Mouse (Mus musculus) stomach, embryonic 14.5 days (tissue): ENCODE results near the gene Dld. TPM values are rescaled to one million over a fixed set of nuclear protein-coding genes. Genes with fewer than 3 reads are reported as not detected.

Experiments
- ATAC-seq: fragments of 200-750 bp; cut with Nextera tagmentation; 2 replicates; pipeline ENCODE4 v1.8.0; 2017; ENCODE audit warnings: low read depth, moderate TSS enrichment; ENCODE audit not compliant: insufficient number of reproducible peaks, insufficient read depth, low FRiP score
- H3K27ac ChIP-seq: fragments of 300-500 bp; sonication (generic); 2 replicates; pipeline ENCODE4 v1.5.1; 2014; ENCODE audit warnings: mild to moderate bottlenecking, low read length, moderate library complexity, mixed read lengths
- H3K27me3 ChIP-seq: fragments of 300-500 bp; sonication (generic); 2 replicates; pipeline ENCODE4 v1.6.1; 2014; ENCODE audit warnings: low read length, control low read depth, mixed read lengths; ENCODE audit not compliant: control insufficient read depth, insufficient read depth
- H3K36me3 ChIP-seq: fragments of 300-500 bp; sonication (generic); 2 replicates; pipeline ENCODE4 v1.6.1; 2014; ENCODE audit warnings: mild to moderate bottlenecking, control low read depth, low read length, moderate library complexity, mixed read lengths; ENCODE audit not compliant: control insufficient read depth, insufficient read depth
- H3K4me1 ChIP-seq: fragments of 300-500 bp; sonication (generic); 2 replicates; pipeline ENCODE4 v1.6.1; 2014; ENCODE audit warnings: low read length, control low read depth, mixed read lengths; ENCODE audit not compliant: control insufficient read depth, insufficient read depth
- H3K4me2 ChIP-seq: fragments of 300-500 bp; sonication (generic); replicated peaks from 2 replicates; pipeline ENCODE4 v1.6.1; 2014; ENCODE audit warnings: low read depth, low read length, control low read depth
- H3K4me3 ChIP-seq: fragments of 300-500 bp; sonication (generic); 2 replicates; pipeline ENCODE4 v1.5.1; 2014; ENCODE audit warnings: low read depth, low read length, control low read depth
- H3K9ac ChIP-seq: fragments of 300-500 bp; sonication (generic); replicated peaks from 2 replicates; pipeline ENCODE4 v1.6.1; 2014; ENCODE audit warnings: low read depth, mild to moderate bottlenecking, control low read depth, low read length, moderate library complexity, mixed read lengths
- H3K9me3 ChIP-seq: fragments of 300-500 bp; sonication (generic); 2 replicates; pipeline ENCODE4 v1.6.1; 2016; ENCODE audit warnings: low read depth, low read length, control low read depth; ENCODE audit not compliant: control insufficient read depth
- WGBS: fragments of 180-500 bp; shearing (Covaris S2); extraction: QIAGEN DNeasy Blood & Tissue Kit; methylation state at CpG from one replicate; pipeline ENCODE4 v1.1.7; 2014; 5-methylcytosine and 5-hydroxymethylcytosine counted together
- polyA plus RNA-seq: library from polyadenylated mRNA; unstranded; fragments of >200 nt; fragmentation: Nextera tagmentation; extraction: Ambion mirVana; gene quantifications from 2 replicates; pipeline ENCODE4 v1.2.1, GENCODE M21; 2014

Dld gene
- 123 and 129 TPM in 2 replicates for polyA plus RNA-seq

- Histone ChIP-seq H3K9ac (peak within 1 kb of the TSS; percentile 90), H3K4me2 (peak within 1 kb of the TSS; percentile 86), H3K27me3 (no peaks in the 10 kb centered on the region), H3K4me3 (peak within 1 kb of the TSS; percentile 98), H3K9me3 (no peaks in the 10 kb centered on the region), H3K4me1 (peaks cover 3% of the 10 kb centered on the region; the same call in 1 of the 2 replicates), H3K36me3 (peaks cover 13% of the 10 kb centered on the region; the same call in 1 of the 2 replicates), H3K27ac (peak within 1 kb of the TSS; percentile 67)
- WGBS = 5% methylated on average over 58 of the region's 66 CpGs
- peak; percentile 99 for ATAC-seq
Measured at GRCm38 (mm10) chr12:31350944-31351928, at the start of gene Dld. Dld (minus strand) TSS chr12:31351453.

GRCm38 (mm10) chr12:31400821-31401220 lies 49.6 kb upstream of the Dld start:
- H3K4me3 ChIP-seq = no peak overlapping the region
- no peaks in the 10 kb centered on the region for H3K4me1 ChIP-seq
- no peak overlapping the region for H3K4me2 ChIP-seq
- 79% methylated on average over 1 of the region's 1 CpGs for WGBS
- H3K27ac ChIP-seq = no peak overlapping the region
- H3K36me3 ChIP-seq = no peaks in the 10 kb centered on the region
- no peak overlapping the region for H3K9ac ChIP-seq
- H3K27me3 ChIP-seq = no peaks in the 10 kb centered on the region
- no peak for ATAC-seq
- no peaks in the 10 kb centered on the region for H3K9me3 ChIP-seq

GRCm38 (mm10) chr12:31397709-31398108 lies 46.5 kb upstream of the Dld start:
- H3K27me3 ChIP-seq = no peaks in the 10 kb centered on the region
- no peak overlapping the region for H3K4me3 ChIP-seq
- no peak overlapping the region for H3K27ac ChIP-seq
- no peak overlapping the region for H3K9ac ChIP-seq
- no peaks in the 10 kb centered on the region for H3K36me3 ChIP-seq
- WGBS = 83% methylated on average over 4 of the region's 4 CpGs
- no peaks in the 10 kb centered on the region for H3K4me1 ChIP-seq
- ATAC-seq = no peak
- no peaks in the 10 kb centered on the region for H3K9me3 ChIP-seq
- H3K4me2 ChIP-seq = no peak overlapping the region

GRCm38 (mm10) chr12:31395895-31396294 lies 44.6 kb upstream of the Dld start:
- H3K27me3 ChIP-seq = no peaks in the 10 kb centered on the region
- H3K9ac ChIP-seq = no peak overlapping the region
- H3K9me3 ChIP-seq = no peaks in the 10 kb centered on the region
- no peak overlapping the region for H3K4me2 ChIP-seq
- no peaks in the 10 kb centered on the region for H3K36me3 ChIP-seq
- no peaks in the 10 kb centered on the region for H3K4me1 ChIP-seq
- H3K4me3 ChIP-seq = no peak overlapping the region
- 90% methylated on average over 1 of the region's 1 CpGs for WGBS
- no peak for ATAC-seq
- no peak overlapping the region for H3K27ac ChIP-seq

GRCm38 (mm10) chr12:31391696-31392095 lies 40.4 kb upstream of the Dld start:
- WGBS = 94% methylated on average over 12 of the region's 12 CpGs
- Histone ChIP-seq H3K9ac (no peak overlapping the region), H3K4me2 (no peak overlapping the region), H3K27ac (no peak overlapping the region), H3K4me3 (no peak overlapping the region), H3K27me3 (no peaks in the 10 kb centered on the region), H3K4me1 (no peaks in the 10 kb centered on the region), H3K9me3 (no peaks in the 10 kb centered on the region), H3K36me3 (no peaks in the 10 kb centered on the region)
- no peak for ATAC-seq

GRCm38 (mm10) chr12:31390571-31390970 lies 39.3 kb upstream of the Dld start, which contains the start of gene Slc26a3:
Slc26a3 (plus strand) TSS chr12:31390871.
- WGBS = 89% methylated on average over 3 of the region's 3 CpGs
- H3K9me3 ChIP-seq = no peaks in the 10 kb centered on the region
- H3K4me2 ChIP-seq = no peak within 1 kb of the TSS
- H3K36me3 ChIP-seq = no peaks in the 10 kb centered on the region
- no peak within 1 kb of the TSS for H3K4me3 ChIP-seq
- no peak within 1 kb of the TSS for H3K27ac ChIP-seq
- no peaks in the 10 kb centered on the region for H3K27me3 ChIP-seq
- no peaks in the 10 kb centered on the region for H3K4me1 ChIP-seq
- no peak for ATAC-seq
- H3K9ac ChIP-seq = no peak within 1 kb of the TSS

- Histone ChIP-seq H3K27me3 (no peaks in the 10 kb centered on the region), H3K9ac (no peak overlapping the region), H3K4me1 (no peaks in the 10 kb centered on the region), H3K36me3 (no peaks in the 10 kb centered on the region), H3K27ac (no peak overlapping the region), H3K9me3 (no peaks in the 10 kb centered on the region), H3K4me2 (no peak overlapping the region), H3K4me3 (no peak overlapping the region)
- no peak for ATAC-seq
- WGBS = 15% methylated on average over 3 of the region's 3 CpGs
Measured at GRCm38 (mm10) chr12:31387303-31387702, 36.0 kb upstream of the Dld start.

GRCm38 (mm10) chr12:31382451-31382850 lies 31.2 kb upstream of the Dld start:
- no peak overlapping the region for H3K9ac ChIP-seq
- ATAC-seq = peak; percentile 37; the same call in 1 of the 2 replicates
- no peak overlapping the region for H3K27ac ChIP-seq
- no peak overlapping the region for H3K4me3 ChIP-seq
- no peak overlapping the region for H3K4me2 ChIP-seq
- no peaks in the 10 kb centered on the region for H3K9me3 ChIP-seq
- H3K36me3 ChIP-seq = no peaks in the 10 kb centered on the region
- H3K4me1 ChIP-seq = peaks cover 8% of the 10 kb centered on the region; the same call in 1 of the 2 replicates
- WGBS = 34% methylated on average over 2 of the region's 2 CpGs
- H3K27me3 ChIP-seq = no peaks in the 10 kb centered on the region
